Mouse (Mus musculus): ENCODE data around the gene 1700028P14Rik.

GRCm38 (mm10) chr19:23657261-23657932 lies 4.8 kb upstream of the 1700028P14Rik start:
- TF ChIP-seq POLR2A (IDR thresholded peaks at IDR 0.05; ENCODE audit: control insufficient read depth, extremely low read depth, insufficient read depth, low read length, poor library complexity), result no peak
- TF ChIP-seq CTCF (IDR thresholded peaks at IDR 0.05; ENCODE audit: borderline replicate concordance, control insufficient read depth, extremely low read depth, insufficient read depth, low read length, poor library complexity), result no peak

Data from thymus, adult 2 months (tissue).